Mouse (Mus musculus): ENCODE data around the gene Polr3h. TPM values are rescaled to one million over a fixed set of nuclear protein-coding genes. Genes with fewer than 3 reads are reported as not detected.

The Polr3h gene
- total RNA-seq, 2 experiments from 2014 or later, result 50.1 to 56.8 TPM

DNA sequence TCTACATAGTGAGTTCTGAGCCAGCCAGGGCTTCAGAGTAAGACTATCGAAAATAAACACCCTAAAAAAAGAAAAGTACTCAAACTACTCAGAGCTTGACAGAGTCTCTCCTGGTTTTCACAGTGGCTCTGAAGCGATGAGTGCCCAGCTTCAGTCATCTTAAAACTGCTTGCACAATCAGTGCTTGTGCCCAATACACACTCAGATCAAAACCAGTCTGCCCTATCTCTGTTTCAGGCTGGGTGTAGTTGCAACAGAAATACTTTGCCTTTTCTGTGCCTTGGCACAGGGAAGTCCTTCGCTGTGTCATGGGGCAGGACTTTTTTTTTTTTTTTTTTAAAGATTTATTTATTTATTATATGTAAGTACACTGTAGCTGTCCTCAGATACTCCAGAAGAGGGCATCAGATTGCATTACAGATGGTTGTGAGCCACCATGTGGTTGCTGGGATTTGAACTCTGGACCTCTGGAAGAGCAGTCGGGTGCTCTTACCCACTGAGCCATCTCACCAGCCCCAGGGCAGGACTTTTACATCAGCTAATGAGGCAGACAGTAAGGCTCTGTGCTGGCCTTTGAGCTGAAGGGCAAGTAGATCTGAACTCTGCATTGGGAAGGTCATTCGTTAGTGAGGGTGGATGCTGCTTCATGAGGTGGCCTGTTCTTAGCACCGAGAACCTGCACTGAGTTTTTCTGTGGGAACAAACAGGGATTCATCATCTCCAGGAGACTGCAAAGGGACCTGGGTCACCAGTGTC, 39.1 kb downstream of the Polr3h start:
- TF ChIP-seq CTCF (IDR thresholded peaks at IDR 0.05), result no peak; the same call in 1 of the 2 replicates
- H3K4me3 ChIP-seq, result no peak overlapping the region
- DNase-seq (ENCODE audit: extremely low spot score in 1 of 2, low spot score in 2 of 2), result no peak
- H3K27ac ChIP-seq, result peak overlapping the region; percentile 40; the same call in 1 of the 2 replicates
- intact Hi-C loops (cut with DNase I), result no loop called here

DNA sequence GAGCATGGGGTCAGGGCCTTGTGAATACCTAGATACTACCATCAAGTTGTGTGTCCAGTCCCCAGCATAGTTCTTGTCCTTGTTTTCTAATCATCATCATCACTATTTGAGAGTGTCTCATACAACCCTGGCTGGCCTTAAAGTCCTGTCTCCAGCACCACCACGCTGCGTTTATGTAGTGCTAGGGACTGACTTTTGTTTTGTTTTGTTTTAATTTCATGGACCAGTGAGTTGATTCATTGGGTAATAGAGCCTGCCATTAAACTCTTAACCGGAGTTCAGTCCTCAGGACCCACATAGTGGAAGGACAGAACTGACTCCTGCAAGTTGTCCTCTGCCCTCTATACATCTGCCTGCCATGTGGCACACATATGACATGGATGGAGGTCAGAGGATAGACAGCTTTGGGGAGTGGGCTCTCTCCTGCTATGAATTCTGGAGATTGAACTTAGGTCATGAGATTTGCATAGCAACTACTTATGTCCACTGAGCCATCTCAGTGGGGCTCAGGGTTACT, 40.6 kb downstream of the Polr3h start:
- intact Hi-C loops (cut with DNase I), result no loop called here
- Histone ChIP-seq H3K4me3 (no peak overlapping the region), H3K27ac (0 out of 2 replicates have a peak overlapping the region, but pooled peaks have one; percentile 26)
- no peak for TF ChIP-seq CTCF (IDR thresholded peaks at IDR 0.05)
- no peak for DNase-seq (ENCODE audit: extremely low spot score in 1 of 2, low spot score in 2 of 2)

DNA sequence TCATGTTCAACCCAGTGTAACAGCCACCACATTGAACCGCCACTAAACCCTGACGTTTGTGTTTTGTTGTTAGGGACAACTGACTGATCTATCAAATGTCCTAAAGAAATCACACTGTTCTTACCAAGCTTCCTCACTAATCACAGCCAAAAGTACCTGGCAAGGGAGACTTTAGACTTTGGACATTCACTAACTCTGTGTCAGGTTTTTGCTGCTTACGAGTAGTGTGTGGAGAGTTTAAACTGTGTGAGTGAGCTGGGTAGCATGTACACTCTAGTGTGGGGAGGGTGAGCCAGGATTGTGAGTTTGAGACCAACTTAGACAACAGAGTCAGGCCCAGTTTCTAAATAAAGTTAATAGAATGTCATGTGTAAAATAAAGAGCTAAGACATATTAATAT, 43.7 kb downstream of the Polr3h start:
- H3K27ac ChIP-seq, result peak overlapping the region; percentile 32; the same call in 1 of the 2 replicates
- intact Hi-C loops (cut with DNase I), result no loop called here
- H3K4me3 ChIP-seq, result no peak overlapping the region
- DNase-seq (ENCODE audit: extremely low spot score in 1 of 2, low spot score in 2 of 2), result no peak
- no peak for TF ChIP-seq CTCF (IDR thresholded peaks at IDR 0.05)

DNA sequence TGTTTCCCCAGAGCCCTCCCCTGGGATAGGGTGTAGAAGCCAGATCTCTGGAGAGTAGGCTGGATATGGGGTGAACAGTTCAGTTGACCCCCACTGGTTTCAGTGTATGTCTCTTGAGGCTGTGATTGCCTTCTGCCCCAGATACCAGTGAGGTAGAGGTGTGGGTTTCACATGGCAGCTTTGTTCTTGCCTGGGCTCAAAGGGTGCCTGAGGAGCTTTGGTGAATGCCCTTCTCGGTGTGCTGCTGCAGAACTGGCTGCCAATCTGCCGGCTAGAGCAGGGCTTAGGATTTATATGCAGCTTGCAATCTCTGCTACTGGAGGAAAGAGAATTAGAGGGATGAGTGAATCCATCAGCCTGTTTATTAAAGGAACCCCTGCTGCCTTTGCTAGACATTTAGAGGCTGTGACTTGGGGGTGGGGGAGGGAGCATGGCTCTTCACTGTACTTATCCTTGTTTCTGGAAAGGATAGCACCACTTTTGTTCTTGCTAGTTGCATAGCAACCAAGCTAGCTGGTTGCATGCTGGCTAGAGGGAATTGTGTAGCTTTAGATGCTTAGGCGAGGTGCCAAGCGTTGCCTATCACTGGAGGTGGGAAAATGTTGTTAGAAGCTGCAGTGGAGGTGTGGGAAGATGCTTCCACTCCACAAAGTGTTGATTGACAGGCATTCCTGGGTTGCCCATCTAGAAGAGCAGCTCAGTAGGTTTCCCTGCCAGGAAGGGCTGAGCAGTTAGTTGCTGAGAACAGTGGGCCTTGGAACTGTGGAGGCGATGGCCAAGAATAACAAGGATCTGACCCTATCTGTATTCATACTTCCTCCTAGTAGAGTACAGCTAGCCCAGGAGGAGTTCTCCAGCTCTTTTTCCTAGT, 46.3 kb downstream of the Polr3h start:
- intact Hi-C loops (cut with DNase I), result no loop called here
- TF ChIP-seq CTCF (IDR thresholded peaks at IDR 0.05), result no peak
- peak overlapping the region; percentile 26; the same call in 1 of the 2 replicates for H3K4me3 ChIP-seq
- DNase-seq (ENCODE audit: extremely low spot score in 1 of 2, low spot score in 2 of 2), result peak; percentile 70 to 79
- peak overlapping the region; percentile 81 for H3K27ac ChIP-seq

DNA sequence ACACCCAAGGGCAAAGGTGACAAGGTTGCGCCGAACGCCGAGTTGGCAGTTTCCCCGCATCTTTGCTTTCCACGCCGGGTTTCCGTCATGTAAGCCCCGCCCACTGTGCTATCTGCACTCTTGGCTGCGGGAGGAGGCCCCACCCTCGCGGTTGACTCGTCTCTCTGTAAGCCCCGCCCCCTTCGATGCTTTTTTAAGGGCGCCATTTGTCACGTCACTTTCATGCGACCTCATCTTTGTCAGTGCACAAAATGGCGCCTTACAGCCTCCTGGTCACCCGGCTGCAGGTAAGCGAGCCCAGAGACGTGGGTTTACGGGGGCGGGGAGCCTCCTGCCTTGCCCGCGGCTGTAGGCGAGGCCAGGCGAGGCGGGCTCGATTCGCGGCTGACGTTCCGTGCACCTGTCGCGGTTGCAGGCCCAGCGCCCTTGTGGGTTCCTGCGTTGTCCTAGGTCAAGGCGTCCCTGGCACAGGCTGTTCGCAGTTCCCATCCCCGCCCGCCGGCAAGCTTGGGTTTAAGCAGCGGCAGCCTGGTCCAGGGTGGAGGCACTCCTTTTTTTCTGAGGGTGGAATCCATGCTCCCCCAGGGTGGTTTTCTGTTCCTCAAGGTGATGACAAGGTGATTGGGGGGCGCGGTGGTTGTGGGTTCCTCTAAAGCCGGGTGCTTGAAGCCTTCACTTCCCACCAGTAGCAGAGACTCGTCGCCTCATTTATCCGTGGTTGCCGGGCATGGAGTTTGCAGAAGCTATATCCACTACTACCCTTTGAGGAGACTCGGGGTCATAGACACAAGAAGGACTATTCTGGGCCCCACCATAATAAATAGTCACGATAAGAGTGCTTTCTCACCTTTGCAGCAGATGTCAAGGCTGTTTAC, 53.5 kb downstream of the Polr3h start, which contains the start of gene Aco2:
Gene Aco2 (plus strand): TSS at position 48 of the 875 bp plus-strand sequence.
- H3K4me3 ChIP-seq, result peak within 1 kb of the TSS; percentile 83
- DNase-seq (ENCODE audit: extremely low spot score in 1 of 2, low spot score in 2 of 2), result peak; percentile 98 to 99
- H3K27ac ChIP-seq, result peak within 1 kb of the TSS; percentile 100
- no peak for TF ChIP-seq CTCF (IDR thresholded peaks at IDR 0.05)
- intact Hi-C loops (cut with DNase I), result loop anchor here (2.0 kb wide), 1 partner anchor 14 kb away; the partner anchor contains the start of gene Tob2

DNA sequence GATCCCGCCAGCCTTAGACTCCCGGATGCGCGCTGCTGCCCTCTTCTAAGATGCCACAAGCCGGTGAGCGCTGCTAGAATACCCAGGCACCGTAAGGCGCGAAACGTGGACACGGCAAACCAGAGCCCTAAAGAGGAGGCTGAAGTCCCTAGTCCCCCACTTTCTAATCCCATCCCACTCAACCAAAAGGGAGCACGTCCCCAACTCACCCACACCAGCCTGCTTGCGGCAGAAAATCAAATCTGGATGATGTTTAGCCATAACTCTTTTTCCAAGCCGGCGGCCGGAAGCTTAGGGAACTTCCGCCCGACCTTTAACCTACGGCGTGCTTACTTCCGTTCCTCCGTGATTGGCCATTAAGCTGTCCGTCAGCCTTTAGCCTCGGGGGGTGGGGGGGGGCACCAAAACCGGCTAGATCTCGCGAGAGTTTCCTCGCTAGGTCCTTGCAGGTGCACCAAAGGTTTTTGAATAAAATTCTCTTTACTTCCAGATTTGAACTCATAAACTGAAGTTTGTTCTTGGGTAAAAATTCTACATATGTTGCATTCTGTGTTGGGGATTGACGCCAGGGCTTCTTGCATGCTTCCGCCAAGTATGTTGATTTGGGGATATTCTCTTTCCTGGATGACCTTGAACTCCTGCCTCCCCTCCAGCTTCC, 54.3 kb downstream of the Polr3h start, which contains the start of gene Phf5a:
Gene Phf5a (minus strand): TSS at position 308 of the 658 bp plus-strand sequence.
- intact Hi-C loops (cut with DNase I), result loop anchor here (2.0 kb wide), 1 partner anchor 13 kb away; the partner anchor contains the start of gene Tob2
- Histone ChIP-seq H3K4me3 (peak within 1 kb of the TSS; percentile 83), H3K27ac (peak within 1 kb of the TSS; percentile 100)
- DNase-seq (ENCODE audit: extremely low spot score in 1 of 2, low spot score in 2 of 2), result peak; percentile 81 to 85
- no peak for TF ChIP-seq CTCF (IDR thresholded peaks at IDR 0.05)

DNA sequence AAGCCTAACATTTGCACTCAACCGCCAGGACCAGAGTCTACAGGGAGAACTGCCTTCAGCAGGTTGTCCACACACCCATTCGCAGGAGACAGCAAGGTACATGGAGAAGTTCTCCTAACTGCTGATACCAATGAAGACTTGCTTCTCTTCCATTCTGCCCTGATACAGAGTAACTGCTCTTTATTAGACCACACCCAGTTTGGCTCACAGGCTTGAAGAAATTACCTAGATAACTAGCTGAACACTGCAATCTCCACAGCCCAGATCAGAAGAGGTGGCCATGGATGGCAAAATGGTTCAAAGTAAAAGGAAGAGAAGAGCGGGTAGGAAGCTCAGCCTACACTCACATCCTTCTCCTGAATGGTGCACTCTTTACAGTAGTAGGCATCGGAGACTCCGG, 56.1 kb downstream of the Polr3h start:
- intact Hi-C loops (cut with DNase I), result no loop called here

DNA sequence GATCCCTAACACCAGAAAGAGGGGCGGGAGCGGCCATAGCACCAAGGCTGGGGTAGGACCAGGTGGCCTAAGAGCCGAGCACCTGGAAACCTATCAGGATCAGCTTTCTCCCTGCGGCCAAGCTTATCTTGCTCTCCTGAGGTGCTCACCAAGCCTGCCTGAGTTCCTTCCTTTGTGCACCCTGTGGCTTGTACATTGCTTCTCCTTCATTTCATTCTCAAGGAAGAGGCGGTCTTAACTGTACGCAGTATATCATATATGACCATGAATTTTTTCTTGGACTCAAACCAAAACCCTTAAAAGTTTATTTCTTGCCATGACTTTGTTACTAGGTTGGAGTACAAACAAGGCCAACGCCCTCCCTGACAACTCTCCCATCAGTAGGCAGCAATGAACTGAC, 61.8 kb downstream of the Polr3h start:
- no peak for TF ChIP-seq CTCF (IDR thresholded peaks at IDR 0.05)
- no peak for DNase-seq (ENCODE audit: extremely low spot score in 1 of 2, low spot score in 2 of 2)

More for the DNA sequence above, 56.1 kb downstream of the Polr3h start:
- no peak overlapping the region for H3K4me3 ChIP-seq
- TF ChIP-seq CTCF (IDR thresholded peaks at IDR 0.05), result no peak
- H3K27ac ChIP-seq, result no peak overlapping the region
- DNase-seq (ENCODE audit: extremely low spot score in 1 of 2, low spot score in 2 of 2), result no peak

DNA sequence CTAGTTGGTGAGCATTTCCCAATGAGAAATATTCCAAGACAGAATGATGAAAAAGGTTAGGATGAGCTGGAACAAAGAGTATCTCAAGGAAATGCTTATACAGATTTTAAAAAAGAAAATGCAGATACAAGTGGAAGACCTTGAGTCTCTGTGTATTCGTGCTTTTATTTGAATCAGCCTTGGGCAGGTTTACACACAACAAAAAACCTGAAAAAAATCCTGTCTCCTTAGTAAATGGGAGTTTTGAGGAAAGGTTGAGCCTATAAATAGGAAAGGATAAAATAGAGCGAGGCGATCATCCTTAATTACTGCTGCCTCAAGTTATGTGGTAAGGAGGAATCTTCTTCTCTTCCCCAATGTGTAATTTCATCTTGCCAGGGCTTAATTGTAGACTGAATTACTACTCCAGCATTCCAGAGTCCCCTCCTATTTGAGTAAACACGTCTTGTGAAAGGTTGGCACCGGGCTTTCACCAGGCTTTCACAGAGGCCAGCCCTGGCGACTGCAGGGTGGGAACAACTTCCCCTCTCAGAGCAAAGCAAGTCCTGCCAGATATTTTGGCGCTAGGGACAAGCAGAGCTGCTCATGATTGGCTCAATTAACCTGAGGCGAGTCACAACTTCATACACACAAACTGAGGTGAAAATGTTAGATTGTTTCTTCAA, 65.4 kb downstream of the Polr3h start:
- intact Hi-C loops (cut with DNase I), result no loop called here
- Histone ChIP-seq H3K27ac (peak overlapping the region; percentile 94), H3K4me3 (peak overlapping the region; percentile 38)
- no peak for TF ChIP-seq CTCF (IDR thresholded peaks at IDR 0.05)
- DNase-seq (ENCODE audit: extremely low spot score in 1 of 2, low spot score in 2 of 2), result no peak

More for the DNA sequence above, 61.8 kb downstream of the Polr3h start:
- intact Hi-C loops (cut with DNase I), result no loop called here
- no peak overlapping the region for H3K4me3 ChIP-seq
- H3K27ac ChIP-seq, result no peak overlapping the region
